ENCODE assay signal across 21 mouse cellular contexts in genomic region chr19:56378007-56378406, GRCm38 (mm10). TPM values are rescaled to one million over a fixed set of nuclear protein-coding genes. Genes with fewer than 3 reads are reported as not detected.
DNase-seq lines count a peak whose midpoint lies in the region; ATAC-seq and TF ChIP-seq lines count a peak whose summit lies in the region.
"Had no signal": no experiment of that assay in that cellular context is flagged by ENCODE, and none has a peak within 500 bp of the region (broad histone marks: within the 10 kb centered on the region; RNA-seq: fewer than 3 reads in every experiment).

No protein-coding gene starts in this region.

- H3K4me1 ChIP-seq in heart, adult 2 months (ENCODE audit: control insufficient read depth, insufficient read depth, low read length): no peaks in the 10 kb centered on the region; the same call in 1 of the 2 replicates
- H3K4me1 ChIP-seq in heart, embryonic 13.5 days: peaks cover 32% of the 10 kb centered on the region
- H3K4me1 ChIP-seq: embryonic facial prominence, embryonic 15.5 days; forebrain, embryonic 10.5 days; hindbrain, embryonic 10.5 days; intestine, embryonic 15.5 days had no signal

- no peak overlapping the region for H3K9ac ChIP-seq in heart, adult 2 months (ENCODE audit: low read depth, low read length)
- H3K9ac ChIP-seq in heart, embryonic 13.5 days: peak overlapping the region; percentile 6; the same call in 1 of the 2 replicates
- H3K9ac ChIP-seq: embryonic facial prominence, embryonic 15.5 days; hindbrain, embryonic 14.5 days; intestine, embryonic 15.5 days had no signal

- 54% methylated on average over 5 of the region's 5 CpGs for WGBS in heart, adult 2 months
- 55% methylated on average over 5 of the region's 5 CpGs for WGBS in heart, embryonic 13.5 days

- DNase-seq in heart, adult 2 months: no peak
- no peak for DNase-seq in heart, postnatal 4 days
- no peak for DNase-seq in heart, postnatal 36 days
- peak; percentile 55 for DNase-seq in MEL-GATA-1-ER (ENCODE audit: extremely low read depth, low read depth)
- DNase-seq in testis, postnatal 14 days (ENCODE audit: low spot score): no peak
- DNase-seq: adrenal gland, postnatal 10 days; cerebellum, adult 11 months; cerebellum, adult 8-10 months; cerebellum, postnatal 14 days; embryo, embryonic 11 days; kidney, adult 18-20 months had no signal

- no peaks in the 10 kb centered on the region for H3K27me3 ChIP-seq in heart, adult 2 months (ENCODE audit: control insufficient read depth, insufficient read depth, low read length)
- H3K27me3 ChIP-seq in heart, embryonic 13.5 days (replicated peaks): no peaks in the 10 kb centered on the region
- H3K27me3 ChIP-seq: CH12.LX; embryonic facial prominence, embryonic 15.5 days; intestine, embryonic 15.5 days had no signal

- no peak for TF ChIP-seq POLR2A in heart, adult 2 months (IDR thresholded peaks at IDR 0.05; ENCODE audit: insufficient read depth, low read depth, low read length)

- intact Hi-C loops in heart, adult 2 months (cut with DNase I): no loop called here
- intact Hi-C loops in heart, postnatal 36 days (cut with DNase I): no loop called here

- H3K4me3 ChIP-seq in heart, adult 2 months: no peak overlapping the region
- H3K4me3 ChIP-seq in heart, embryonic 13.5 days: no peak overlapping the region
- H3K4me3 ChIP-seq: embryonic facial prominence, embryonic 15.5 days; erythroblast, embryonic 14.5 days; forebrain, embryonic 10.5 days; hindbrain, embryonic 10.5 days; intestine, embryonic 15.5 days had no signal

- peaks cover 3% of the 10 kb centered on the region for H3K36me3 ChIP-seq in heart, adult 2 months (ENCODE audit: control insufficient read depth, insufficient read depth, low read length)
- peaks cover 68% of the 10 kb centered on the region for H3K36me3 ChIP-seq in heart, embryonic 13.5 days
- H3K36me3 ChIP-seq: embryonic facial prominence, embryonic 15.5 days; forebrain, embryonic 10.5 days; hindbrain, embryonic 10.5 days; intestine, embryonic 15.5 days had no signal

- 0 out of 2 replicates have a peak, but pooled peaks cover 5% of the 10 kb centered on the region for H3K9me3 ChIP-seq in heart, embryonic 13.5 days
- H3K9me3 ChIP-seq: embryonic facial prominence, embryonic 15.5 days; forebrain, embryonic 10.5 days; hindbrain, embryonic 10.5 days; intestine, embryonic 15.5 days had no signal

- H3K79me2 ChIP-seq in heart, adult 2 months (replicated peaks; ENCODE audit: control insufficient read depth, insufficient read depth, low read length): no peaks in the 10 kb centered on the region

- TF ChIP-seq EP300 in heart, adult 2 months (IDR thresholded peaks at IDR 0.05; ENCODE audit: insufficient read depth, low read depth, low read length): no peak

- no peak for ATAC-seq in heart, embryonic 13.5 days (ENCODE audit: extremely low read depth, insufficient number of reproducible peaks, low FRiP score, low TSS enrichment)
- ATAC-seq: forebrain, embryonic 14.5 days; intestine, embryonic 15.5 days had no signal

- no peak for TF ChIP-seq CTCF in heart, adult 2 months (IDR thresholded peaks at IDR 0.05)

- H3K27ac ChIP-seq in heart, adult 2 months: peak overlapping the region; percentile 61
- peak overlapping the region; percentile 90 for H3K27ac ChIP-seq in heart, embryonic 13.5 days (replicated peaks)
- H3K27ac ChIP-seq: embryonic facial prominence, embryonic 15.5 days; forebrain, embryonic 10.5 days; hindbrain, embryonic 10.5 days; hindbrain, embryonic 14.5 days; intestine, embryonic 15.5 days had no signal

- H3K4me2 ChIP-seq in heart, embryonic 13.5 days: peak overlapping the region; percentile 42
- H3K4me2 ChIP-seq: embryonic facial prominence, embryonic 15.5 days; hindbrain, embryonic 14.5 days; intestine, embryonic 15.5 days had no signal

RNA-seq across cellular contexts. Expression of gene Nrap, which starts 11.8 kb away (rescaled TPM):
- 100 to 1,000 TPM; 307 to 420 TPM for total RNA-seq in heart, adult 2 months (2021)
- 135 and 161 TPM in 2 replicates for polyA plus RNA-seq in heart, adult 2 months (2012; rRNA removed)
- total RNA-seq in heart, postnatal 4 days (2021): 100 to 1,000 TPM; 261 to 291 TPM
- polyA plus RNA-seq in heart, embryonic 13.5 days (2015; fragmentation: Nextera tagmentation; extraction: Ambion mirVana): 27.3 and 28.1 TPM in 2 replicates
- total RNA-seq in heart, postnatal 36 days (2021): 100 to 1,000 TPM; 359 to 393 TPM
- polyA plus RNA-seq: embryonic facial prominence, embryonic 11.5 days had no signal

RNA-seq across cellular contexts. Expression of gene Casp7, which starts 18.9 kb away (rescaled TPM):
- total RNA-seq in heart, adult 2 months (2021): 10 to 100 TPM; 11.7 to 12.5 TPM
- 9.2 and 12.6 TPM in 2 replicates for polyA plus RNA-seq in heart, adult 2 months (2012; rRNA removed)
- total RNA-seq in heart, postnatal 4 days (2021): 10 to 100 TPM; 26.1 to 26.4 TPM
- 27.7 and 31.9 TPM in 2 replicates for polyA plus RNA-seq in heart, embryonic 13.5 days (2015; fragmentation: Nextera tagmentation; extraction: Ambion mirVana)
- 10 to 100 TPM in 1 of 2 experiments, 1 to 10 TPM in 1; 9.9 to 12.9 TPM for total RNA-seq in heart, postnatal 36 days (2021)
